Mouse (Mus musculus): ENCODE results near the gene Mlana. TPM values are rescaled to one million over a fixed set of nuclear protein-coding genes. Genes with fewer than 3 reads are reported as not detected.

Mlana gene
- polyA plus RNA-seq (2015; fragmentation: Nextera tagmentation; extraction: Ambion mirVana), result not detected in 2 replicates

DNA sequence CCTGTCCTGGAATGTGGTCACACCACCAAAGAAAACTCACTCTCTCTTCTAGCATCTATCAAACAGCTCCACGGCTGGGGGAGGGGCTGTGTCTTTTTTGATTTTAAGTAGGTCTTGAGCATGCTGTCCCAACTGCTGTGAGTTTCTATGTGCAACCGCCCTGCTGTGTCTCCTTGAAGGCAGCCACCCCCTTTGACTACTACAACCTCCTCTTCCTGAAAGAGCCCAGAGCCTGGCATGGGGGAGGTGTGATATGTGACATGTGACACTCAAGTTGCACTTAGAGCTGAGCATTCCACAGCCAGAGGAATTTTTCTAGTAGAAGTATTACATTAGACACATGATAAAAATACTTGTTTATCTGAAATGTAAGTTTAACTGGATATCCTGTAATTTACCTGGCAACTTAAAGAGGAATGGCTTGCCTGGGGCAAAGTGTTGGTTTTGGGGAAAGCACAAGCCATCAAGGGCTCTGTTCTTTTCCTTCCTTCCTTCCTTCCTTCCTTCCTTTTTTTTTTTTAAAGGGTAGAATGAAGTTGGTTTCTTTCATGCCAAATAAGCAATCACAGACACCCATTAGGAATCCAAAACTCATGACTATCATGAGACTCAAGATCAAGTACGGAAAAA lies at the start of gene Mlana:
Gene Mlana (plus strand): TSS at position 580 of the 630 bp plus-strand sequence.
- Histone ChIP-seq H3K4me3 (ENCODE audit: low read length) (no peak within 1 kb of the TSS), H3K4me2 (ENCODE audit: low read depth, low read length) (no peak within 1 kb of the TSS), H3K4me1 (ENCODE audit: control insufficient read depth, insufficient read depth, low read length) (no peaks in the 10 kb centered on the region), H3K36me3 (ENCODE audit: control insufficient read depth, insufficient read depth, low read length) (no peaks in the 10 kb centered on the region), H3K9ac (ENCODE audit: low read depth, low read length) (no peak within 1 kb of the TSS), H3K9me3 (ENCODE audit: control insufficient read depth, low read length) (no peaks in the 10 kb centered on the region), H3K27ac (ENCODE audit: low read length) (no peak within 1 kb of the TSS), H3K27me3 (replicated peaks; ENCODE audit: control insufficient read depth, insufficient read depth, low read length) (no peaks in the 10 kb centered on the region)
- ATAC-seq, result no peak
- WGBS, result 57% methylated on average over 3 of the region's 3 CpGs

DNA sequence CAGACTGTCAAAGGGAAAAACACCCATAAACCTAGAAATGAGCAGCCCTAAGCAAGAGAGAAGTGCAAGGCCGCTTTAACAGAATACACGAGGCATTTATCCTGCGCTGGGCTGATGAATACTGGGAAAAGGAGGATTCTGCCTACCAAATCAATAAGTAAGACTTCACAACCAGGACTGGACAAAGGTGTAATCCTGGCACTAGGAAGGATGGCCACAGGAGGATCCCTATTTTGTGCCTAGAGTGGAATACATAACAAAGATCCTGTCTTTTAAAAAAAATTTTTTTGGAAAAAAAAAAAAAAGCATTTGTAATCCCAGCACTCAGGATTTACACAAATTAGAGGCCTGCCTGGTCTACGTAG lies 49.1 kb upstream of the Mlana start:
- H3K4me1 ChIP-seq (ENCODE audit: control insufficient read depth, insufficient read depth, low read length), result no peaks in the 10 kb centered on the region
- H3K4me3 ChIP-seq (ENCODE audit: low read length), result peak overlapping the region; percentile 86; the same call in 1 of the 2 replicates
- 27% methylated on average over 4 of the region's 4 CpGs for WGBS
- H3K9me3 ChIP-seq (ENCODE audit: control insufficient read depth, low read length), result no peaks in the 10 kb centered on the region
- H3K27ac ChIP-seq (ENCODE audit: low read length), result no peak overlapping the region; the same call in 1 of the 2 replicates
- peaks cover 4% of the 10 kb centered on the region; the same call in 1 of the 2 replicates for H3K36me3 ChIP-seq (ENCODE audit: control insufficient read depth, insufficient read depth, low read length)
- H3K4me2 ChIP-seq (ENCODE audit: low read depth, low read length), result 0 out of 2 replicates have a peak overlapping the region, but pooled peaks have one; percentile 30
- no peak for ATAC-seq
- H3K27me3 ChIP-seq (replicated peaks; ENCODE audit: control insufficient read depth, insufficient read depth, low read length), result no peaks in the 10 kb centered on the region
- H3K9ac ChIP-seq (ENCODE audit: low read depth, low read length), result no peak overlapping the region; the same call in 1 of the 2 replicates

DNA sequence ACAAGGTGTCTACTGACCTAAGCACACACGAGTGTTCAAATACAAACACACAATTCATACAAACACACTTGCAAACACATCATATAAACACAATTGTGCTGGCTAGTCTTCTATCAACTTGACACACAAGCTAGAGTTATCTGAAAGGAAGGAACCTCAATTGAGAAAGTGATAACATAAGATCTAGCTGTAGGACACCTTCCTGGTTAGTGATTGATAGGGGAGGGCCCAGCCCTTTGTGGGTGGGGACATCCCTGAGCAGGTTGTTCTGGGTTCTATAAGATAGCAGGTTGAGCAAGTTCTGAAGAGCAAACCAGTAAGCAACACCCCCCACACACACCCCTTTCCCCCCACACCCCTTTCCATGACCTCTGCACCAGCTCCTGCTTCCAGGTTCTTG lies 47.9 kb upstream of the Mlana start:
- H3K36me3 ChIP-seq (ENCODE audit: control insufficient read depth, insufficient read depth, low read length), result peaks cover 4% of the 10 kb centered on the region; the same call in 1 of the 2 replicates
- no peaks in the 10 kb centered on the region for H3K4me1 ChIP-seq (ENCODE audit: control insufficient read depth, insufficient read depth, low read length)
- H3K9ac ChIP-seq (ENCODE audit: low read depth, low read length), result no peak overlapping the region
- H3K27ac ChIP-seq (ENCODE audit: low read length), result no peak overlapping the region
- peak; percentile 16 for ATAC-seq
- H3K4me2 ChIP-seq (ENCODE audit: low read depth, low read length), result no peak overlapping the region
- 87% methylated on average over 1 of the region's 1 CpGs for WGBS
- H3K4me3 ChIP-seq (ENCODE audit: low read length), result no peak overlapping the region
- H3K27me3 ChIP-seq (replicated peaks; ENCODE audit: control insufficient read depth, insufficient read depth, low read length), result no peaks in the 10 kb centered on the region
- no peaks in the 10 kb centered on the region for H3K9me3 ChIP-seq (ENCODE audit: control insufficient read depth, low read length)

DNA sequence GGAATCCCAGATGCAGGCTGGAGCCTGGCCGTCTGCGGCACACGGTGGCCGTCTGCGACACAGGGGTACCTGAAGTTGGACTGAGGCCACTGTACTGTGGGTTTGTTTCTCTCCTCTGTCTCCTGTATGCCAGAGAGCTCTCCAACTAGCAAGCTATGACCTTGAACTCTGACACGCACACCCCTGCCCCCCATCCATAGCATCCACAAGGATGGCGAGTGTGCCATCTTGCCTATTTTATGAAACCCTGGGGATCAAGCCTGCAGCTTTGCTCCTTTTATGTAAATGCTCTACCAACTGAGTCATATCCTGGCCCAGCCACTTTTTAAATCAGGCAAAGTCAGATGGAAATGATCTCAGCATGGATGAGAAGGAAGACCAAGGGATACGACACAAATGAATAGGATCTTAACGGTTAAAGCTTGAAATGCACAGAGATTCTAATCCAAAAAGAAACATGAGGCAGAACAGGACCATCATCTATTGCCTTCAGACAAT lies 43.8 kb upstream of the Mlana start:
- ATAC-seq, result no peak
- Histone ChIP-seq H3K36me3 (ENCODE audit: control insufficient read depth, insufficient read depth, low read length) (no peaks in the 10 kb centered on the region), H3K9me3 (ENCODE audit: control insufficient read depth, low read length) (no peaks in the 10 kb centered on the region), H3K27ac (ENCODE audit: low read length) (no peak overlapping the region), H3K4me3 (ENCODE audit: low read length) (no peak overlapping the region), H3K4me1 (ENCODE audit: control insufficient read depth, insufficient read depth, low read length) (no peaks in the 10 kb centered on the region), H3K4me2 (ENCODE audit: low read depth, low read length) (no peak overlapping the region), H3K27me3 (replicated peaks; ENCODE audit: control insufficient read depth, insufficient read depth, low read length) (no peaks in the 10 kb centered on the region), H3K9ac (ENCODE audit: low read depth, low read length) (no peak overlapping the region)
- WGBS, result 89% methylated on average over 9 of the region's 9 CpGs

DNA sequence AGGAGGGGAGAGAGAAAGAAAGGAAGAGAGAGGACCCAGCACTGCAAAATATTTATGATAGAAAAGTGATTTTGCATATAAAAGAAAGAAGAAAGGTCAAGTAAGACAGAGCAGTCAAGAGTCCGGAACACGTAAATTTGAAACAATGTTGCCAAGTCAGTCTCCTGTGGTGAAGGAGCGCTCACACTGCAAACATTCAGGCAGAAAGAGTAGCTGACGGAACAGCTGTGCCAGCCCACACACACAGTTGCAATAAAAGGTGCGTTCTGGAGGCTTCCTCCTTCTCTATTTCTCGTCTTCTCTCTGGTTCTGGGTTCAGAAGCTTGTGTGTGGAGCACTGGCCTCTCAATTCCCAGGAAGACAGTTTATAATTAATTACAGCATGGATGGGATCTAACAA lies 42.5 kb upstream of the Mlana start:
- H3K27me3 ChIP-seq (replicated peaks; ENCODE audit: control insufficient read depth, insufficient read depth, low read length), result no peaks in the 10 kb centered on the region
- H3K36me3 ChIP-seq (ENCODE audit: control insufficient read depth, insufficient read depth, low read length), result no peaks in the 10 kb centered on the region
- H3K4me2 ChIP-seq (ENCODE audit: low read depth, low read length), result no peak overlapping the region
- no peak overlapping the region for H3K9ac ChIP-seq (ENCODE audit: low read depth, low read length)
- no peak for ATAC-seq
- no peaks in the 10 kb centered on the region for H3K4me1 ChIP-seq (ENCODE audit: control insufficient read depth, insufficient read depth, low read length)
- H3K27ac ChIP-seq (ENCODE audit: low read length), result no peak overlapping the region
- H3K9me3 ChIP-seq (ENCODE audit: control insufficient read depth, low read length), result no peaks in the 10 kb centered on the region
- WGBS, result 46% methylated on average over 6 of the region's 6 CpGs
- H3K4me3 ChIP-seq (ENCODE audit: low read length), result no peak overlapping the region

DNA sequence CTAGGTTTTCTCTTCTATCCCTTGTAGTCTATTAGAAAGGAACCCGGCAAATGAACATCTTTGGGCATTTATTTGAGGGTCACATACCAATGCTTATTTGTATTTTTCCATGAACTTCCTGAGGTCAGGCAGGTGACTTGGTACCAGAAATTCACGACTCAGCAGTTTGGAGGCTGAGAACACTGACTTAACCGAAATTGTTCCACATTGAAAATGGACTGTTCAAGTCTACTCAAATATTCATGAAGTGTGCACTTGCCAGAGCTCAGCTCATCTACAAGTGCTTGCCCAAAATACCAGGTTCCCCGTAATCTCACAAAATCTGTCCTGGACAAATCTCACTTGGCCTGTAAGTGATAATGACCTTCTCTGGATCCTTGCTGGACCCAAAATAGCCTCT lies 41.6 kb upstream of the Mlana start:
- Histone ChIP-seq H3K27ac (ENCODE audit: low read length) (no peak overlapping the region), H3K4me2 (ENCODE audit: low read depth, low read length) (no peak overlapping the region), H3K36me3 (ENCODE audit: control insufficient read depth, insufficient read depth, low read length) (no peaks in the 10 kb centered on the region), H3K9me3 (ENCODE audit: control insufficient read depth, low read length) (no peaks in the 10 kb centered on the region), H3K9ac (ENCODE audit: low read depth, low read length) (no peak overlapping the region), H3K4me3 (ENCODE audit: low read length) (no peak overlapping the region), H3K27me3 (replicated peaks; ENCODE audit: control insufficient read depth, insufficient read depth, low read length) (no peaks in the 10 kb centered on the region), H3K4me1 (ENCODE audit: control insufficient read depth, insufficient read depth, low read length) (no peaks in the 10 kb centered on the region)
- 76% methylated on average over 4 of the region's 4 CpGs for WGBS
- ATAC-seq, result no peak

DNA sequence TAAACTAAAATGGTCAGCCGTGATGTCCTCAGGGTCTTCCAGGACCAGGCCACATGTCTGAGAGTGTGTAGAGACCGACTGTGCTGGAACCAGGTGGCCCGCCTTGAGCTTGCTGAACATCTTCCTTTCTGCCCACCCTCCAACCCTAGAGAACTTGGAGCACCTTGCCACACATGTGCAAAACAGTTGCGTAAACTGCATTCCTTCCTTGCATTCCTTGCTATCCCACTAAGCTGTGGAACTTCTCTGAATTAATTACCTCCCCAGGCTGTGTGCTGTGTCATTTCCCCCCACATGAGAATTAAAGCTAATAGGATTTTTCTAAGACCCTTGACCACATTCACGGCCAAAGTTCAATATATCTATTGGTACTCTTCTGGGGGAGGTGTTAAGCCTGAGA lies 41.0 kb upstream of the Mlana start:
- no peaks in the 10 kb centered on the region for H3K4me1 ChIP-seq (ENCODE audit: control insufficient read depth, insufficient read depth, low read length)
- H3K4me2 ChIP-seq (ENCODE audit: low read depth, low read length), result no peak overlapping the region
- no peak overlapping the region for H3K4me3 ChIP-seq (ENCODE audit: low read length)
- H3K27me3 ChIP-seq (replicated peaks; ENCODE audit: control insufficient read depth, insufficient read depth, low read length), result no peaks in the 10 kb centered on the region
- 72% methylated on average over 5 of the region's 5 CpGs for WGBS
- H3K9me3 ChIP-seq (ENCODE audit: control insufficient read depth, low read length), result no peaks in the 10 kb centered on the region
- H3K27ac ChIP-seq (ENCODE audit: low read length), result no peak overlapping the region
- H3K9ac ChIP-seq (ENCODE audit: low read depth, low read length), result no peak overlapping the region
- H3K36me3 ChIP-seq (ENCODE audit: control insufficient read depth, insufficient read depth, low read length), result no peaks in the 10 kb centered on the region
- ATAC-seq, result no peak

DNA sequence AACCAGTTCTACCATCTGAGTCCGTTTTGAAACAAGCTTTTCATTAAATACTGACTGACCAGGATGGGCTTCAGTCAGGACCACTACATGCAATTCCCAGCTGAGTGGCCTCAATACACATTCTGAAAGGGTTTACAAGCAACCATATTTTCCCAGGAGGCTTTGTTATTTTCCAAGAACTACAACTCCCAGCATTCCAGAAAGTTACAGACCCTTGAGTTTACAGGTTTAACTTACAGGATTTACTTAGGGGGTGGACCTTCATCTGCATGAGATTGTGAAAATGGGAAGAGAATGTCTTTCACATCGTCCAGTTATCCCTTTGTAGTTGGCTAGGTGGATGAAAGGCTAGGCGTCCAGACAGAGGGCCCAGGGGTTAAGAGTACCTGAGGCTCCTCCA lies 40.6 kb upstream of the Mlana start:
- no peak overlapping the region for H3K4me3 ChIP-seq (ENCODE audit: low read length)
- no peak overlapping the region for H3K27ac ChIP-seq (ENCODE audit: low read length)
- H3K9me3 ChIP-seq (ENCODE audit: control insufficient read depth, low read length), result no peaks in the 10 kb centered on the region
- no peaks in the 10 kb centered on the region for H3K27me3 ChIP-seq (replicated peaks; ENCODE audit: control insufficient read depth, insufficient read depth, low read length)
- no peak overlapping the region for H3K9ac ChIP-seq (ENCODE audit: low read depth, low read length)
- no peak for ATAC-seq
- H3K4me1 ChIP-seq (ENCODE audit: control insufficient read depth, insufficient read depth, low read length), result no peaks in the 10 kb centered on the region
- H3K36me3 ChIP-seq (ENCODE audit: control insufficient read depth, insufficient read depth, low read length), result no peaks in the 10 kb centered on the region
- WGBS, result 49% methylated on average over 3 of the region's 3 CpGs
- H3K4me2 ChIP-seq (ENCODE audit: low read depth, low read length), result no peak overlapping the region

DNA sequence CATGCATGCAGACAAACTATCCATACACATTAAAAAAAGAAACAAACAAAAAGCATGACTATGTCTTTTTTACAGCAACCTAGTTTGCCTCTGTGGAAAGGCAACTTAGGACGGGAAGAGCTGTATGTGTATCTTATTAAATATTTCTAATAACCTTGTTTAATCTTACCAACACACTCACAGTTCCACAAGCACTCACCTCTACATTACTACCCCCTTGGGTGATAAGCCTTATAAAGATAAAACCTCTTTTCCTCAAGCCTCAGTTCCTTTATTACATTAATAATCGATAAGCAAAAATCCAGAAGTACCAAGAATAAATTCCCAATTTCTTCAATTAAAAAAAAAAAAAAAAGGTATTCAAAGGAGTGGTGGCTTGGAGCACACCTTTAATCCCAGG lies 40.1 kb upstream of the Mlana start:
- no peak overlapping the region for H3K4me2 ChIP-seq (ENCODE audit: low read depth, low read length)
- H3K27me3 ChIP-seq (replicated peaks; ENCODE audit: control insufficient read depth, insufficient read depth, low read length), result no peaks in the 10 kb centered on the region
- H3K36me3 ChIP-seq (ENCODE audit: control insufficient read depth, insufficient read depth, low read length), result no peaks in the 10 kb centered on the region
- WGBS, result 86% methylated on average over 2 of the region's 2 CpGs
- H3K27ac ChIP-seq (ENCODE audit: low read length), result no peak overlapping the region
- H3K4me1 ChIP-seq (ENCODE audit: control insufficient read depth, insufficient read depth, low read length), result no peaks in the 10 kb centered on the region
- no peak overlapping the region for H3K9ac ChIP-seq (ENCODE audit: low read depth, low read length)
- no peak overlapping the region for H3K4me3 ChIP-seq (ENCODE audit: low read length)
- H3K9me3 ChIP-seq (ENCODE audit: control insufficient read depth, low read length), result no peaks in the 10 kb centered on the region
- no peak for ATAC-seq

DNA sequence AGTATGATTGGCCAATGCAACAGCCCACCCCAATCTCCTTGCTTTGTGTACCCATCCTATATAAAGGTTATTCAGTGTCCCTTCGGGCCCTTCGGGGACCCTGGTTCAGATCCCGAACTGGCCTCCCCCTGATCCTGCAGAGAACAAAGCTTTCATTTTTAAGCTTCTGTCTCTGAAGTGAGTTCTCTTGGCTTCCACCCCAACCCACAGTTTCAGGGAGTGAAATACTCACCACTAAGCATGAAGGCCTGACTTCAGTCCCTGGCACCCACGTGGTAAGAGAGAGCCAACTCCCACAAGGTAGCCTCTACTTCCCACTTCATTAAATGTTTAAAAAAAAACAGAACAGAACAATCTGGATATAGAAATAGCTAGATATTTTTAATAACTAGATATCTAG lies 38.8 kb upstream of the Mlana start:
- WGBS, result 93% methylated on average over 4 of the region's 4 CpGs
- Histone ChIP-seq H3K9ac (ENCODE audit: low read depth, low read length) (no peak overlapping the region), H3K4me2 (ENCODE audit: low read depth, low read length) (no peak overlapping the region), H3K9me3 (ENCODE audit: control insufficient read depth, low read length) (no peaks in the 10 kb centered on the region), H3K27me3 (replicated peaks; ENCODE audit: control insufficient read depth, insufficient read depth, low read length) (no peaks in the 10 kb centered on the region), H3K4me3 (ENCODE audit: low read length) (no peak overlapping the region), H3K36me3 (ENCODE audit: control insufficient read depth, insufficient read depth, low read length) (no peaks in the 10 kb centered on the region), H3K4me1 (ENCODE audit: control insufficient read depth, insufficient read depth, low read length) (no peaks in the 10 kb centered on the region), H3K27ac (ENCODE audit: low read length) (no peak overlapping the region)
- no peak for ATAC-seq
